Mouse (Mus musculus) ES-E14 (cell line): ENCODE measurements around the gene Ptgir. TPM values are rescaled to one million over a fixed set of nuclear protein-coding genes. Genes with fewer than 3 reads are reported as not detected.

Experiments used
- DNase-seq: peaks from one replicate; pipeline ENCODE4 v3.0.0-alpha.2; 2013; ENCODE audit warnings: low read depth, low spot score
- H3K27ac ChIP-seq: 2 replicates; pipeline ENCODE4 v1.5.1; 2012; ENCODE audit warnings: low read depth, mild to moderate bottlenecking, low read length, moderate library complexity, mixed read lengths; ENCODE audit not compliant: poor library complexity, insufficient read depth, severe bottlenecking
- H3K36me3 ChIP-seq: 2 replicates; pipeline ENCODE4 v1.6.1; 2012; ENCODE audit warnings: mild to moderate bottlenecking, low read length, moderate library complexity, mixed read lengths; ENCODE audit not compliant: control insufficient read depth, poor library complexity, insufficient read depth, severe bottlenecking
- H3K4me1 ChIP-seq, 2 experiments: fragments of 150-350 bp in 1 of 2; sonication (generic) in 1 of 2; 2 replicates each; pipeline ENCODE4 v1.6.1; 2012; ENCODE audit warnings: low read length in 2 of 2, mild to moderate bottlenecking in 1 of 2, mixed read lengths in 1 of 2; ENCODE audit not compliant: control insufficient read depth in 2 of 2, insufficient read depth in 2 of 2, poor library complexity in 1 of 2
- H3K4me3 ChIP-seq, 2 experiments: fragments of 150-350 bp in 1 of 2; sonication (generic) in 1 of 2; 2 replicates each; pipeline ENCODE4 v1.5.1; 2012; ENCODE audit warnings: low read length in 2 of 2, low read depth in 1 of 2, mild to moderate bottlenecking in 1 of 2, mixed read lengths in 1 of 2; ENCODE audit not compliant: insufficient read depth in 1 of 2, poor library complexity in 1 of 2, severe bottlenecking in 1 of 2
- H3K9ac ChIP-seq: 2 replicates; pipeline ENCODE4 v1.6.1; 2012; ENCODE audit warnings: low read depth, mild to moderate bottlenecking, low read length, mixed read lengths; ENCODE audit not compliant: poor library complexity, insufficient read depth, severe bottlenecking
- H3K9me3 ChIP-seq: fragments of 150-350 bp; sonication (generic); 2 replicates; pipeline ENCODE4 v1.6.1; 2012; ENCODE audit warnings: low read depth, mild to moderate bottlenecking, low read length; ENCODE audit not compliant: control insufficient read depth, insufficient read depth
- CHD2 ChIP-seq: IDR thresholded peaks from 2 replicates; pipeline ENCODE4 v1.6.1; 2014; ENCODE audit warnings: mild to moderate bottlenecking, low read depth, low read length, inconsistent platforms
- HCFC1 ChIP-seq: IDR thresholded peaks from 2 replicates; pipeline ENCODE4 v1.6.1; 2012; ENCODE audit warnings: low read length, inconsistent platforms, borderline replicate concordance; ENCODE audit not compliant: insufficient read depth
- MAFK ChIP-seq: IDR thresholded peaks from 2 replicates; pipeline ENCODE4 v1.6.1; 2014; ENCODE audit warnings: mild to moderate bottlenecking, low read depth, low read length, inconsistent platforms; ENCODE audit not compliant: insufficient read depth
- ZC3H11A ChIP-seq: IDR thresholded peaks from 2 replicates; pipeline ENCODE4 v1.6.1; 2012; ENCODE audit warnings: low read depth, mild to moderate bottlenecking, inconsistent platforms, low read length, borderline replicate concordance
- ZNF384 ChIP-seq: IDR thresholded peaks from 2 replicates; pipeline ENCODE4 v1.6.1; 2012; ENCODE audit warnings: low read depth, low read length, inconsistent platforms
- in situ Hi-C, 2 experiments: fragments of 600-800 bp; cut with MboI; formaldehyde crosslinking; loops; one replicate each; pipeline ENCODE4 v1.15.1; 2025; ENCODE audit warnings: low sequenced_read_pairs in 2 of 2, inconsistent platforms in 1 of 2; ENCODE audit not compliant: unreplicated experiment in 2 of 2
- total RNA-seq: library from RNA; depleted of rRNA; stranded (reverse); fragments of 300-350 nt; gene quantifications from 2 replicates; pipeline ENCODE4 v1.2.3, GENCODE M21; 2012; rRNA removed

Ptgir gene
- total RNA-seq, 1 experiment: 0.09 TPM

DNA sequence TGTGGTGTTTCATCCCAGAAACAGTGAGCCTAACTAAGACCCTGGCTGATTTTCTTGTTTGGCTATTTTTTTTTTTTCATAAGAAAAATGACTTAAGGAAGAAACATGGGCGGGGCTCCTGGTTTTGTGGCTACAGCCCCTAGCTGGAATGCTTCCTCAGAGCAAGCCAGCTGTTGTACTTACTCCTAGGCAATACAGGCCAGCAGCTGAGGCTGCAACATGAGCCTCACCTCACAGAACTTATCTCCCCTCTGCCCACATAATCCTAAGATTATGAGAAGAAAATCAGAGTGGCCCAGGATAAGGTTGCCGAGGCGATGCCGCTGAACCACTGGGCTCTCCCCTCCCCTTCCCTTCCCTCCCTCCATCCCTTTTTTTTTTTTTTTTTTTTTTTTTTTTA, 49.4 kb downstream of the Ptgir start:
- no peaks in the 10 kb centered on the region for H3K36me3 ChIP-seq
- peaks cover 0 to 3% of the 10 kb centered on the region in 2 experiments; a peak in 1 of 4 replicates for H3K4me1 ChIP-seq
- H3K9me3 ChIP-seq: no peaks in the 10 kb centered on the region
- no peak overlapping the region for H3K27ac ChIP-seq
- no peak overlapping the region for H3K4me3 ChIP-seq
- no peak for TF ChIP-seq MAFK
- TF ChIP-seq HCFC1: no peak
- no peak for TF ChIP-seq ZC3H11A
- in situ Hi-C loops: no loop called here
- no peak for DNase-seq
- no peak overlapping the region for H3K9ac ChIP-seq

GRCm38 (mm10) chr7:16956410-16957265, 50.3 kb downstream of the Ptgir start:
- H3K27ac ChIP-seq: no peak overlapping the region
- H3K9ac ChIP-seq: no peak overlapping the region
- DNase-seq: no peak
- H3K36me3 ChIP-seq: no peaks in the 10 kb centered on the region
- H3K4me3 ChIP-seq: no peak overlapping the region
- H3K9me3 ChIP-seq: no peaks in the 10 kb centered on the region
- in situ Hi-C loops: no loop called here
- H3K4me1 ChIP-seq: peaks cover 0 to 3% of the 10 kb centered on the region in 2 experiments; a peak in 1 of 4 replicates
- TF ChIP-seq MAFK (no peak), CHD2 (no peak), ZNF384 (no peak), ZC3H11A (no peak)

DNA sequence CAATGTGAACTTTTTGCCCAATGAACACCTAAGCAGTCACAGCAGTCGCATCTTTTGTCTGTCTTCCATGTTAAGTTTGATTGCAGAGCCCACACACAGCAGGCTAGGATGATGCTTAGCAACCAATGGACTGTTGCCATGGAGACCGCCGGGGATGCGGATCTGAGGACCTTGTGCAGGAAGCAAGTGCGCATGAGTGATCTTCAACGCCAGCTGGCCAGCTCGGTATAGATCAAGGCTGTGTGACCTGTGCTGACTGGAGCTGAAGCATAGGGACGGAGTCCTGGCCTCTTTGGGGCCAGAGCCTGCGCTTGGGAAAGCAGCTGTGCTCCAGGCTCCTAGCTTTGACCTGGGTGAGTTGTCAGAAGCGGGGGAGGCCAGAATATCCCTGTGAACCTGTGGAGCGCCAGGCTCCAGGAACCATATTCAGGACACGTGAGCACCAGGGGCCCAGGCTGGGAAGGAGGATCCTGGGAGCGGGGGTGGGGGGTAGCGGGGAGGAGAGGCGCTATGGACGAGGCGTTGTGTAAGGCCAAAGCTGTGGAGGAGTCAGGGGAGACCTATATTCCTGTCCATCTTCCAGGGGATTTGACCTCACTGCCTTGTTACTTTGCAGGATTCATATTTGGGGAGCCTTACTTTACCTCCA, 53.4 kb downstream of the Ptgir start, which contains the start of gene Pnmal1:
Pnmal1 (plus strand) TSS at position 141 of the 649 bp plus-strand sequence.
- Histone ChIP-seq H3K36me3 (no peaks in the 10 kb centered on the region), H3K9ac (no peak within 1 kb of the TSS), H3K4me3 (no peak within 1 kb of the TSS), H3K4me1 (peaks cover 0 to 3% of the 10 kb centered on the region in 2 experiments; a peak in 1 of 4 replicates), H3K9me3 (no peaks in the 10 kb centered on the region), H3K27ac (no peak within 1 kb of the TSS)
- no peak for DNase-seq
- TF ChIP-seq ZC3H11A (no peak), ZNF384 (no peak), HCFC1 (no peak), CHD2 (no peak)
- in situ Hi-C loops: no loop called here

Other genes with a start within 250 kb of the Ptgir start
- gene Ceacam15, start 230.8 kb upstream of the Ptgir start, total RNA-seq: not detected in 2 replicates
- gene Ceacam9, start 184.6 kb upstream of the Ptgir start, total RNA-seq: 0.22 TPM in 1 of 2 replicates, not detected in the other
- 188 and 227 TPM in 2 replicates for gene Ap2s1, start 168.1 kb upstream of the Ptgir start, total RNA-seq
- 72.0 and 156 TPM in 2 replicates for gene Slc1a5, start 125.2 kb upstream of the Ptgir start, total RNA-seq
- gene Strn4, start 90.6 kb upstream of the Ptgir start, total RNA-seq: 76.0 and 105 TPM in 2 replicates
- 12.8 and 18.5 TPM in 2 replicates for gene Fkrp, start 89.8 kb upstream of the Ptgir start, total RNA-seq
- 5.7 and 6.9 TPM in 2 replicates for gene Prkd2, start 63.6 kb upstream of the Ptgir start, total RNA-seq
- gene Dact3, start 31.2 kb upstream of the Ptgir start, total RNA-seq: 4.5 and 7.0 TPM in 2 replicates
- gene Gng8, start 14.7 kb upstream of the Ptgir start, total RNA-seq: 0.79 and 1.0 TPM in 2 replicates
- 163 and 198 TPM in 2 replicates for gene Calm3, start 17.6 kb downstream of the Ptgir start, total RNA-seq
- gene Pnmal2, start 38.2 kb downstream of the Ptgir start, total RNA-seq: 0.71 and 0.85 TPM in 2 replicates
- gene Pnmal1, start 53.2 kb downstream of the Ptgir start, total RNA-seq: 0.26 and 0.45 TPM in 2 replicates
- gene Gm42372, start 76.6 kb downstream of the Ptgir start, total RNA-seq: 0.13 and 0.21 TPM in 2 replicates
- 2.8 and 4.1 TPM in 2 replicates for gene Ccdc8, start 86.2 kb downstream of the Ptgir start, total RNA-seq
- 112 and 127 TPM in 2 replicates for gene Ppp5c, start 121.4 kb downstream of the Ptgir start, total RNA-seq
- 2.3 and 4.9 TPM in 2 replicates for gene Hif3a, start 155.9 kb downstream of the Ptgir start, total RNA-seq
- 0.26 and 0.31 TPM in 2 replicates for gene Psg16, start 167.6 kb downstream of the Ptgir start, total RNA-seq
- not detected in 2 replicates for gene Ceacam3, start 243.8 kb downstream of the Ptgir start, total RNA-seq